ENCODE assay signal across 7 mouse cellular contexts in genomic region chr13:63096764-63097163, GRCm38 (mm10).
DNase-seq lines count a peak whose midpoint lies in the region; ATAC-seq and TF ChIP-seq lines count a peak whose summit lies in the region.

No protein-coding gene starts in this region.

- no peak overlapping the region for H3K27ac ChIP-seq in intestine, embryonic 16.5 days (ENCODE audit: low read length)
- H3K27ac ChIP-seq in liver, embryonic 13.5 days, result no peak overlapping the region
- H3K27ac ChIP-seq in thymus, adult 2 months (ENCODE audit: control insufficient read depth, insufficient read depth, low read length), result no peak overlapping the region

- H3K4me2 ChIP-seq in intestine, embryonic 16.5 days (ENCODE audit: low read depth, low read length), result no peak overlapping the region
- H3K4me2 ChIP-seq in liver, embryonic 13.5 days, result no peak overlapping the region

- no peak for TF ChIP-seq CTCF in thymus, adult 2 months (IDR thresholded peaks at IDR 0.05; ENCODE audit: borderline replicate concordance, control insufficient read depth, extremely low read depth, insufficient read depth, low read length, poor library complexity)

- no peaks in the 10 kb centered on the region for H3K36me3 ChIP-seq in intestine, embryonic 16.5 days (ENCODE audit: control insufficient read depth, insufficient read depth, low read length)
- no peaks in the 10 kb centered on the region for H3K36me3 ChIP-seq in liver, embryonic 13.5 days
- no peaks in the 10 kb centered on the region for H3K36me3 ChIP-seq in thymus, adult 2 months (ENCODE audit: control insufficient read depth, insufficient read depth, low read length)

- ATAC-seq in intestine, embryonic 16.5 days, result peak; percentile 39; the same call in 1 of the 2 replicates
- peak; percentile 78 for ATAC-seq in liver, embryonic 13.5 days (ENCODE audit: low read depth)

- H3K4me3 ChIP-seq in intestine, embryonic 16.5 days (ENCODE audit: low read length), result no peak overlapping the region
- H3K4me3 ChIP-seq in liver, embryonic 13.5 days (replicated peaks), result no peak overlapping the region
- no peak overlapping the region for H3K4me3 ChIP-seq in thymus, adult 2 months (ENCODE audit: control insufficient read depth, insufficient read depth, low read length)

- H3K9ac ChIP-seq in intestine, embryonic 16.5 days (ENCODE audit: low read depth, low read length), result no peak overlapping the region
- H3K9ac ChIP-seq in liver, embryonic 13.5 days, result no peak overlapping the region

- TF ChIP-seq POLR2A in thymus, adult 2 months (IDR thresholded peaks at IDR 0.05; ENCODE audit: control insufficient read depth, extremely low read depth, insufficient read depth, low read length, poor library complexity), result no peak

- DNase-seq in MN1 (ENCODE audit: low spot score) (peak; percentile 51), NIH3T3 (ENCODE audit: low read depth) (peak; percentile 83)
- DNase-seq in liver, embryonic 13.5 days, result no peak
- no peak for DNase-seq in thymus, adult 2 months
- no peak for DNase-seq in layer of hippocampus, adult 18-20 months (ENCODE audit: low spot score in 2 of 2)
- DNase-seq in frontal cortex, adult 2 months (ENCODE audit: extremely low spot score in 1 of 2, low spot score in 1 of 2), result no peak

- H3K9me3 ChIP-seq in intestine, embryonic 16.5 days (ENCODE audit: control insufficient read depth, low read length), result no peaks in the 10 kb centered on the region
- H3K9me3 ChIP-seq in liver, embryonic 13.5 days (replicated peaks), result no peaks in the 10 kb centered on the region

- peaks cover 37% of the 10 kb centered on the region for H3K4me1 ChIP-seq in intestine, embryonic 16.5 days (ENCODE audit: control insufficient read depth, insufficient read depth, low read length)
- peaks cover 12% of the 10 kb centered on the region; the same call in 1 of the 2 replicates for H3K4me1 ChIP-seq in liver, embryonic 13.5 days (replicated peaks)
- no peaks in the 10 kb centered on the region for H3K4me1 ChIP-seq in thymus, adult 2 months (replicated peaks; ENCODE audit: control insufficient read depth, insufficient read depth, low read length)

- H3K27me3 ChIP-seq in intestine, embryonic 16.5 days (replicated peaks; ENCODE audit: control insufficient read depth, insufficient read depth, low read length), result no peaks in the 10 kb centered on the region
- no peaks in the 10 kb centered on the region for H3K27me3 ChIP-seq in liver, embryonic 13.5 days
- no peaks in the 10 kb centered on the region for H3K27me3 ChIP-seq in thymus, adult 2 months (ENCODE audit: control insufficient read depth, insufficient read depth, low read length)

- 35% methylated on average over 3 of the region's 3 CpGs for WGBS in intestine, embryonic 16.5 days
- WGBS in liver, embryonic 13.5 days (ENCODE audit: insufficient replicate concordance), result 55% methylated on average over 3 of the region's 3 CpGs
- 85% methylated on average over 3 of the region's 3 CpGs for WGBS in thymus, adult 2 months

Comparison
In these comparisons a context has a peak if more than half of its experiments do, and no peak if none do; other contexts are left out.
1. DNase-seq: peak in MN1 (single experiment) and NIH3T3 (single experiment); none in liver, embryonic 13.5 days (single experiment), thymus, adult 2 months (single experiment), layer of hippocampus, adult 18-20 months (0 of 2) and frontal cortex, adult 2 months (0 of 2).